ENCODE assay signal across 9 mouse cellular contexts in genomic region chr6:56901336-56901735, GRCm38 (mm10). TPM values are rescaled to one million over a fixed set of nuclear protein-coding genes. Genes with fewer than 3 reads are reported as not detected.
DNase-seq lines count a peak whose midpoint lies in the region; ATAC-seq and TF ChIP-seq lines count a peak whose summit lies in the region.
"Had no signal": no experiment of that assay in that cellular context is flagged by ENCODE, and none has a peak within 500 bp of the region (broad histone marks: within the 10 kb centered on the region; RNA-seq: fewer than 3 reads in every experiment).

No protein-coding gene starts in this region.

- H3K9ac ChIP-seq in lung, embryonic 16.5 days (ENCODE audit: low read length) = no peak overlapping the region
- H3K9ac ChIP-seq in intestine, postnatal 0 days (ENCODE audit: low read depth, low read length) = no peak overlapping the region
- no peak overlapping the region for H3K9ac ChIP-seq in stomach, embryonic 15.5 days
- H3K9ac ChIP-seq in forebrain, embryonic 13.5 days = no peak overlapping the region

- no peaks in the 10 kb centered on the region for H3K9me3 ChIP-seq in lung, embryonic 16.5 days (ENCODE audit: control insufficient read depth, low read length)
- no peaks in the 10 kb centered on the region for H3K9me3 ChIP-seq in intestine, postnatal 0 days (ENCODE audit: control insufficient read depth)
- no peaks in the 10 kb centered on the region for H3K9me3 ChIP-seq in stomach, embryonic 15.5 days
- H3K9me3 ChIP-seq in forebrain, embryonic 13.5 days (replicated peaks) = no peaks in the 10 kb centered on the region

- no peak overlapping the region for H3K27ac ChIP-seq in lung, embryonic 16.5 days (ENCODE audit: low read length)
- H3K27ac ChIP-seq in intestine, postnatal 0 days (ENCODE audit: low read depth, low read length) = peak overlapping the region; percentile 31; the same call in 1 of the 2 replicates
- H3K27ac ChIP-seq in stomach, embryonic 15.5 days = no peak overlapping the region; the same call in 1 of the 2 replicates
- no peak overlapping the region for H3K27ac ChIP-seq in forebrain, embryonic 13.5 days

- intact Hi-C loops in heart, postnatal 36 days (cut with DNase I) = loop anchor here (5.0 kb wide), 1 partner anchor 39 kb away; no protein-coding TSS in a partner anchor

- no peaks in the 10 kb centered on the region for H3K27me3 ChIP-seq in lung, embryonic 16.5 days (ENCODE audit: control insufficient read depth, insufficient read depth, low read depth, low read length)
- H3K27me3 ChIP-seq in intestine, postnatal 0 days (replicated peaks; ENCODE audit: control insufficient read depth, insufficient read depth, low read length) = no peaks in the 10 kb centered on the region
- no peaks in the 10 kb centered on the region for H3K27me3 ChIP-seq in stomach, embryonic 15.5 days (replicated peaks)
- no peaks in the 10 kb centered on the region for H3K27me3 ChIP-seq in forebrain, embryonic 13.5 days

- 56% methylated on average over 3 of the region's 3 CpGs for WGBS in lung, embryonic 16.5 days
- WGBS in intestine, postnatal 0 days = 28% methylated on average over 3 of the region's 3 CpGs
- 43% methylated on average over 3 of the region's 3 CpGs for WGBS in stomach, embryonic 15.5 days
- WGBS in forebrain, embryonic 13.5 days = 75% methylated on average over 3 of the region's 3 CpGs

- ATAC-seq in lung, embryonic 16.5 days (ENCODE audit: low read depth) = no peak
- peak; percentile 84 for ATAC-seq in intestine, postnatal 0 days
- no peak for ATAC-seq in stomach, embryonic 15.5 days (ENCODE audit: insufficient read depth, low FRiP score, low read depth)
- no peak for ATAC-seq in forebrain, embryonic 13.5 days

- H3K4me3 ChIP-seq in lung, embryonic 16.5 days (ENCODE audit: low read length) = no peak overlapping the region
- H3K4me3 ChIP-seq in intestine, postnatal 0 days (ENCODE audit: low read depth, low read length) = peak overlapping the region; percentile 25
- peak overlapping the region; percentile 17 for H3K4me3 ChIP-seq in stomach, embryonic 15.5 days (replicated peaks)
- H3K4me3 ChIP-seq in forebrain, embryonic 13.5 days = no peak overlapping the region

- TF ChIP-seq CTCF in intestine, postnatal 0 days (IDR thresholded peaks at IDR 0.05; ENCODE audit: low read depth) = no peak

- peak overlapping the region; percentile 37; the same call in 1 of the 2 replicates for H3K4me2 ChIP-seq in lung, embryonic 16.5 days (ENCODE audit: low read depth, low read length)
- peak overlapping the region; percentile 44 for H3K4me2 ChIP-seq in intestine, postnatal 0 days (replicated peaks; ENCODE audit: low read depth)
- H3K4me2 ChIP-seq in stomach, embryonic 15.5 days = peak overlapping the region; percentile 16; the same call in 1 of the 2 replicates
- no peak overlapping the region for H3K4me2 ChIP-seq in forebrain, embryonic 13.5 days

- peak; percentile 58 for DNase-seq in heart, adult 11 months
- no peak for DNase-seq in heart, postnatal 36 days
- DNase-seq in lung, adult 18-20 months = no peak
- no peak for DNase-seq in frontal cortex, postnatal 14 days (ENCODE audit: low spot score in 2 of 2)
- DNase-seq: cerebellum, postnatal 14 days had no signal

- H3K36me3 ChIP-seq in lung, embryonic 16.5 days (ENCODE audit: control insufficient read depth, insufficient read depth, low read length) = no peaks in the 10 kb centered on the region
- H3K36me3 ChIP-seq in intestine, postnatal 0 days (ENCODE audit: control insufficient read depth, insufficient read depth) = no peaks in the 10 kb centered on the region; the same call in 1 of the 2 replicates
- H3K36me3 ChIP-seq in stomach, embryonic 15.5 days = no peaks in the 10 kb centered on the region
- no peaks in the 10 kb centered on the region for H3K36me3 ChIP-seq in forebrain, embryonic 13.5 days (ENCODE audit: poor library complexity, severe bottlenecking)

- peaks cover 10% of the 10 kb centered on the region; the same call in 1 of the 2 replicates for H3K4me1 ChIP-seq in lung, embryonic 16.5 days (replicated peaks; ENCODE audit: control insufficient read depth, insufficient read depth, low read length)
- H3K4me1 ChIP-seq in intestine, postnatal 0 days (replicated peaks; ENCODE audit: control insufficient read depth, insufficient read depth, low read length) = peaks cover 5% of the 10 kb centered on the region; the same call in 1 of the 2 replicates
- peaks cover 17% of the 10 kb centered on the region for H3K4me1 ChIP-seq in stomach, embryonic 15.5 days
- H3K4me1 ChIP-seq in forebrain, embryonic 13.5 days = peaks cover 20% of the 10 kb centered on the region

RNA-seq across cellular contexts. Expression of gene Nt5c3, which starts 22.4 kb away (rescaled TPM):
- 10 to 100 TPM; 74.2 to 94.4 TPM for total RNA-seq in heart, postnatal 36 days (2021)
- polyA plus RNA-seq in lung, embryonic 16.5 days (2015; fragmentation: Nextera tagmentation; extraction: Ambion mirVana) = 59.0 and 59.2 TPM in 2 replicates
- polyA plus RNA-seq in intestine, postnatal 0 days (2015; fragmentation: Nextera tagmentation; extraction: Ambion mirVana) = 43.6 and 44.7 TPM in 2 replicates
- 76.0 and 83.0 TPM in 2 replicates for polyA plus RNA-seq in stomach, embryonic 15.5 days (2015; fragmentation: Nextera tagmentation; extraction: Ambion mirVana)
- polyA plus RNA-seq in forebrain, embryonic 13.5 days (2015; fragmentation: Nextera tagmentation; extraction: Ambion mirVana) = 110 TPM in 2 replicates

RNA-seq across cellular contexts. Expression of gene Vmn1r4, which starts 22.5 kb away (rescaled TPM):
- not detected for total RNA-seq in heart, postnatal 36 days (2021)
- 0.16 and 0.19 TPM in 2 replicates for polyA plus RNA-seq in lung, embryonic 16.5 days (2015; fragmentation: Nextera tagmentation; extraction: Ambion mirVana)
- 0.07 and 0.14 TPM in 2 replicates for polyA plus RNA-seq in intestine, postnatal 0 days (2015; fragmentation: Nextera tagmentation; extraction: Ambion mirVana)
- polyA plus RNA-seq in stomach, embryonic 15.5 days (2015; fragmentation: Nextera tagmentation; extraction: Ambion mirVana) = 0.36 TPM in 2 replicates
- polyA plus RNA-seq in forebrain, embryonic 13.5 days (2015; fragmentation: Nextera tagmentation; extraction: Ambion mirVana) = 0.59 and 0.65 TPM in 2 replicates

Comparison
In these comparisons a context has a peak if more than half of its experiments do, and no peak if none do; other contexts are left out.
1. H3K4me3 ChIP-seq: peak in intestine, postnatal 0 days (single experiment) and stomach, embryonic 15.5 days (single experiment); none in lung, embryonic 16.5 days (single experiment) and forebrain, embryonic 13.5 days (single experiment).